Mouse (Mus musculus): ENCODE results near the gene Eml1. TPM values are rescaled to one million over a fixed set of nuclear protein-coding genes. Genes with fewer than 3 reads are reported as not detected.

Eml1 gene
- polyA plus RNA-seq (2012; ENCODE audit: insufficient read depth, insufficient read length, low replicate concordance, missing spikeins) = not detected in 2 replicates

DNA sequence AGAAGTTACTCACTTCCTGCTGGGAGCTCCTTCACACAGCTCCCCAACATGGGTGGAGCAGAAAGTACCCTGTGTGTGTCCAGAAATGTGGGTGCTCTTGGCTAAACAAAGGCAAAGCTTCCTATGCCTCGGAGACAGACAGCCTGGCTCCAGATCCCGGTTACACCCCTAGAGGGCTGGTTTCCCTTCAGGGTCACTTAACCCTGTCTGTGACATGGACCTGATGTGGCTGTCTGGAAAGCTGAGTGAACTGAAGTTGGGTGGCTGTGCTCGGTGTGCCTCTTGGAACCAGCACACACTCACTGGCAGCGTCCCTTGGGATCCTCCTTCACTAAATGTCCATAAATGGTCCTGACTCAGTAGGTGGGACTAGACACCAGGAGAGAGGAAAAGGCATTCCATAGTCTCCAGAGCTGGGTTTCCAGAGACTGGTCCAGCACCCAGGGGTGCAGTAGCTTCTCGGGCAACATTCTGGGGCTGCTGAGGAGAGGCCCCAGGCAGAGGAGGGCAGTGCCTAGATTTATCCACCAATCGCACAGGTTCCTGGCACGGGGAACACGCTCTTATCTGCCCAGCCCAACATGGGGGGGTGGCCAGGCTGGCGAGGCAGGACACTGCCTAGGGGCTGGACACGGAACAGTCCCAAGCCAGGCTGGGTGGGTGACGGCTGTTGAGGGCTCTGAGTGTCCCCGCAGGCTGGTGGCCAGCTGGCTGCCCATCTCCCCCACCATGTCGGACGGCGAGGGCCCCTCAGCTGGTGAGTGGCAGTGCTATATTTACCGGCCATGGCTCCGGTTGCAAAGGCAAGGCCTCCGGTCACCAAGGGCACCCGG, at the start of gene Eml1:
TSS of gene Eml1 (plus strand) at position 362 of the 833 bp plus-strand sequence.
- H3K4me3 ChIP-seq (ENCODE audit: insufficient read depth, low read depth, low read length) = peak within 1 kb of the TSS; percentile 3; the same call in 1 of the 2 replicates
- WGBS = 80% methylated on average over 19 of the region's 19 CpGs
- no peak within 1 kb of the TSS for H3K27ac ChIP-seq (ENCODE audit: insufficient read depth, low read depth, low read length)

DNA sequence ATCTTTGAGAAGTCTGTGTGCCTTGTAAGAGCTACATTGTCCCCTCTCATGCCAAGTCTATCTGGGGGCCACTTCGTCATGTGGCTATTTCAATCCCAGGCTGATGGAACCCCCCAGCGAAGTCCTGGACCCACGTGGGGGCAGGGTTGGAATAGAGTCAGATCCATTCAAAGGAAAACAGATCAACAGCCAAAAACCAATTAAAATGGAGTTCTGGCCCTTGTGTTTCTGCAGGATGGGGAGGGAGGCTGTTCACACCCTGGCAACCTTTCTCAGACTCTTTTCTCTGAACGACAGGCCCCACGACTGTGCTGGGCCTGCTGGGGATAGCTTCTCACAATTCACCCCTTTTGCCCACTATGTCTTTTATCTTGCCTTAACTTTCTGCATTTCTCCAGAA, 44.4 kb upstream of the Eml1 start:
- no peak for TF ChIP-seq CTCF (IDR thresholded peaks at IDR 0.05; ENCODE audit: insufficient read depth, low read depth, low read length)
- TF ChIP-seq POLR2A (IDR thresholded peaks at IDR 0.05; ENCODE audit: insufficient read depth, low read depth, low read length) = no peak
- Histone ChIP-seq H3K4me1 (ENCODE audit: control insufficient read depth, insufficient read depth, low read length) (peaks cover 18% of the 10 kb centered on the region), H3K27ac (ENCODE audit: insufficient read depth, low read depth, low read length) (no peak overlapping the region), H3K4me3 (ENCODE audit: insufficient read depth, low read depth, low read length) (no peak overlapping the region)
- 33% methylated on average over 5 of the region's 5 CpGs for WGBS

More for the DNA sequence above, at the start of gene Eml1:
- TF ChIP-seq POLR2A (IDR thresholded peaks at IDR 0.05; ENCODE audit: insufficient read depth, low read depth, low read length) (no peak), CTCF (IDR thresholded peaks at IDR 0.05; ENCODE audit: insufficient read depth, low read depth, low read length) (no peak)
- peaks cover 2% of the 10 kb centered on the region for H3K4me1 ChIP-seq (ENCODE audit: control insufficient read depth, insufficient read depth, low read length)

GRCm38 (mm10) chr12:108327889-108328491, 42.8 kb upstream of the Eml1 start:
- H3K4me3 ChIP-seq (ENCODE audit: insufficient read depth, low read depth, low read length) = peak overlapping the region; percentile 46
- 0 out of 2 replicates have a peak, but pooled peaks have one; percentile 29 for TF ChIP-seq POLR2A (IDR thresholded peaks at IDR 0.05; ENCODE audit: insufficient read depth, low read depth, low read length)
- TF ChIP-seq CTCF (IDR thresholded peaks at IDR 0.05; ENCODE audit: insufficient read depth, low read depth, low read length) = no peak
- peaks cover 21% of the 10 kb centered on the region for H3K4me1 ChIP-seq (ENCODE audit: control insufficient read depth, insufficient read depth, low read length)
- WGBS = 22% methylated on average over 66 of the region's 66 CpGs
- no peak overlapping the region for H3K27ac ChIP-seq (ENCODE audit: insufficient read depth, low read depth, low read length)

GRCm38 (mm10) chr12:108333056-108333455, 37.7 kb upstream of the Eml1 start:
- WGBS = 2% methylated on average over 16 of the region's 16 CpGs
- Histone ChIP-seq H3K27ac (ENCODE audit: insufficient read depth, low read depth, low read length) (peak overlapping the region; percentile 19; the same call in 1 of the 2 replicates), H3K4me1 (ENCODE audit: control insufficient read depth, insufficient read depth, low read length) (peaks cover 27% of the 10 kb centered on the region), H3K4me3 (ENCODE audit: insufficient read depth, low read depth, low read length) (peak overlapping the region; percentile 79)
- TF ChIP-seq POLR2A (IDR thresholded peaks at IDR 0.05; ENCODE audit: insufficient read depth, low read depth, low read length) (no peak), CTCF (IDR thresholded peaks at IDR 0.05; ENCODE audit: insufficient read depth, low read depth, low read length) (peak; percentile 82)

- Histone ChIP-seq H3K4me1 (ENCODE audit: control insufficient read depth, insufficient read depth, low read length) (peaks cover 24% of the 10 kb centered on the region), H3K27ac (ENCODE audit: insufficient read depth, low read depth, low read length) (peak overlapping the region; percentile 19), H3K4me3 (ENCODE audit: insufficient read depth, low read depth, low read length) (peak overlapping the region; percentile 79)
- under 1% methylated on average over 22 of the region's 22 CpGs for WGBS
- TF ChIP-seq POLR2A (IDR thresholded peaks at IDR 0.05; ENCODE audit: insufficient read depth, low read depth, low read length) (no peak), CTCF (IDR thresholded peaks at IDR 0.05; ENCODE audit: insufficient read depth, low read depth, low read length) (no peak)
These were observed 37.3 kb upstream of the Eml1 start for GRCm38 (mm10) chr12:108333481-108333882.

DNA sequence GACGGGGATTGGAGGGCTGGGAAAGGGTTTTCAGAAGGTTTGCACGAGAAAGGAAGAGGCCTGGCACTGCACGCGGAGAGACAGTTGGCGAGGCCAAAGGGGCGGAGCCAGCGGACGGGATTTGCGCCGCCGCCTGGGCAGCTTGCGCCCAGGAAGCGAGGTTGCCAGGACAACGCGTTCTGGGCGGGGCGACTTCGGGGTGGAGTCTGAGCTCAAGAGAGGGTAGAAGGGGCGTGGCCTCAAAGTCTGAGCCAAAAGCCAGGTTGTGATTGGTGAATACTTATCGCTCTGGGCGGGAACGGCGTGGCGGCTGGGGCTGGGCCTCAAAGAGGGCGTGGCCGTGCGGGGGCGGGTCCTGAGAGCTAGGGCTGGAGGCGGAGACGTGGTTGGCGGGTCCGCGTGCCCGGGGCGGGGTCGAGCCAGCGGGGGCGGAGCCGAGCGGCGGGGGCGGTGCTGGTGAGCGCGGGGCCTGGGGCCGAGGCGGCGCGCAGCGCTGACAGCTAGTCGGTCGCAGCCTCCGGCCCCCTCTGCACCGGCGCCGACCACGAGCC, 36.8 kb upstream of the Eml1 start, which contains the start of gene Cyp46a1:
TSS of gene Cyp46a1 (plus strand) at position 487 of the 551 bp plus-strand sequence.
- peaks cover 26% of the 10 kb centered on the region for H3K4me1 ChIP-seq (ENCODE audit: control insufficient read depth, insufficient read depth, low read length)
- peak within 1 kb of the TSS; percentile 79 for H3K4me3 ChIP-seq (ENCODE audit: insufficient read depth, low read depth, low read length)
- no peak for TF ChIP-seq POLR2A (IDR thresholded peaks at IDR 0.05; ENCODE audit: insufficient read depth, low read depth, low read length)
- no peak for TF ChIP-seq CTCF (IDR thresholded peaks at IDR 0.05; ENCODE audit: insufficient read depth, low read depth, low read length)
- 1% methylated on average over 53 of the region's 56 CpGs for WGBS
- peak within 1 kb of the TSS; percentile 42 for H3K27ac ChIP-seq (ENCODE audit: insufficient read depth, low read depth, low read length)

GRCm38 (mm10) chr12:108334529-108334928, 36.2 kb upstream of the Eml1 start:
- H3K27ac ChIP-seq (ENCODE audit: insufficient read depth, low read depth, low read length) = peak overlapping the region; percentile 42; the same call in 1 of the 2 replicates
- no peak for TF ChIP-seq CTCF (IDR thresholded peaks at IDR 0.05; ENCODE audit: insufficient read depth, low read depth, low read length)
- no peak for TF ChIP-seq POLR2A (IDR thresholded peaks at IDR 0.05; ENCODE audit: insufficient read depth, low read depth, low read length)
- 2% methylated on average over 32 of the region's 32 CpGs for WGBS
- H3K4me3 ChIP-seq (ENCODE audit: insufficient read depth, low read depth, low read length) = peak overlapping the region; percentile 79
- H3K4me1 ChIP-seq (ENCODE audit: control insufficient read depth, insufficient read depth, low read length) = peaks cover 32% of the 10 kb centered on the region

GRCm38 (mm10) chr12:108338572-108339190, 32.1 kb upstream of the Eml1 start:
- Histone ChIP-seq H3K27ac (ENCODE audit: insufficient read depth, low read depth, low read length) (no peak overlapping the region), H3K4me1 (ENCODE audit: control insufficient read depth, insufficient read depth, low read length) (peaks cover 24% of the 10 kb centered on the region), H3K4me3 (ENCODE audit: insufficient read depth, low read depth, low read length) (no peak overlapping the region)
- TF ChIP-seq CTCF (IDR thresholded peaks at IDR 0.05; ENCODE audit: insufficient read depth, low read depth, low read length) (peak; percentile 75), POLR2A (IDR thresholded peaks at IDR 0.05; ENCODE audit: insufficient read depth, low read depth, low read length) (no peak)
- WGBS = 28% methylated on average over 14 of the region's 14 CpGs

All from olfactory bulb, adult 2 months (tissue).